Mouse (Mus musculus): ENCODE results near the gene Stat4. TPM values are rescaled to one million over a fixed set of nuclear protein-coding genes. Genes with fewer than 3 reads are reported as not detected.

The Stat4 gene
- polyA plus RNA-seq, 1 experiment: not detected

DNA sequence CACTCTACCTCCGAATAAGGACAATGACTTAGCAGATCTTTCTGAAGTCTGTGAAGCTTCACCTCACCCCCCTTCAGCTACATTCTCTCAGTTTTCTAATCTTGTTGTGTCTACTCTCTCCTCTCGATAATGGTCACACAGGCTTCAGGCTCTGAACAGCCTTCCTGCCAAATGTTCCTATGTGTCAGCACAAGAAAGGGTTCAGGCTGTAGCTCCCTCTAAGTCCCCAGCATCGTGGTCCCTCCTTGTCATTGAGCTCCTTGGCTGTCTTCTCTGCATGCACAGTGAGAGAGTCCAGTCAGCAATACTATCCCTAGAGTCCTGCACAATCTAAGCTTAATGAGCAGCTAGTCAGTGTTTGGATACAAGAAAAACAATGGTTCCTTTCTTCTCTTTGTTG, 124.3 kb downstream of the Stat4 start:
- H3ac ChIP-seq (ENCODE audit: control insufficient read depth, insufficient read length): no peak overlapping the region
- H3K27me3 ChIP-seq (ENCODE audit: control insufficient read depth, insufficient read depth, insufficient read length): no peaks in the 10 kb centered on the region
- no peak overlapping the region for H3K4me3 ChIP-seq
- TF ChIP-seq TCF3 (IDR thresholded peaks at IDR 0.05; ENCODE audit: insufficient read length, low read depth): no peak
- H3K4me2 ChIP-seq (ENCODE audit: low read depth): no peak overlapping the region
- no peaks in the 10 kb centered on the region for H3K79me2 ChIP-seq (ENCODE audit: control insufficient read depth, insufficient read depth)
- no peaks in the 10 kb centered on the region for H3K36me3 ChIP-seq (ENCODE audit: control insufficient read depth, insufficient read depth)

DNA sequence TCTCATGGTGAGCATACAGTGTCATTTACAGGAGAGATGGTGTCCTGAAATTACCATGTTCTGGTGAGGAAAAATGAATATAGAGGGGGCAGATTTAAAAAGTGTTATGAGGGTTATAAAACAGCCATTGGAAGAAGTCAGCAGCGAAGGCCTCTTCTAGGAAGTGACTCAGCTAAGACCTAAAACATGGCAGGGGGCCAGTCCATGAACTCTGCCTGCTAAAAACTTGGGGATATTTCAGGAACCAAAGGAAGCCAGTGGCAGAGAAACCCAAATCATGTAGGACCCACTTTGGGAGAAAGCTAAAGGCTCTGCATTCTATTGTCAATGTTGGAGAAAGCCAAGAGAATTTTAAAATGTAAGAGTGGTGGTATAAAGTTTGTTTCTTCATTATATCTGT, 125.4 kb downstream of the Stat4 start:
- Histone ChIP-seq H3ac (ENCODE audit: control insufficient read depth, insufficient read length) (no peak overlapping the region), H3K27me3 (ENCODE audit: control insufficient read depth, insufficient read depth, insufficient read length) (no peaks in the 10 kb centered on the region), H3K4me3 (no peak overlapping the region), H3K36me3 (ENCODE audit: control insufficient read depth, insufficient read depth) (no peaks in the 10 kb centered on the region), H3K4me2 (ENCODE audit: low read depth) (no peak overlapping the region), H3K79me2 (ENCODE audit: control insufficient read depth, insufficient read depth) (no peaks in the 10 kb centered on the region)
- no peak for TF ChIP-seq MAX (IDR thresholded peaks at IDR 0.05; ENCODE audit: low read depth)
- TF ChIP-seq E2F4 (IDR thresholded peaks at IDR 0.05; ENCODE audit: insufficient read depth): no peak
- TF ChIP-seq SRF (IDR thresholded peaks at IDR 0.05; ENCODE audit: control insufficient read depth, insufficient read length, low read depth): no peak
- no peak for TF ChIP-seq TCF12 (IDR thresholded peaks at IDR 0.05; ENCODE audit: insufficient read depth, poor library complexity, severe bottlenecking)

DNA sequence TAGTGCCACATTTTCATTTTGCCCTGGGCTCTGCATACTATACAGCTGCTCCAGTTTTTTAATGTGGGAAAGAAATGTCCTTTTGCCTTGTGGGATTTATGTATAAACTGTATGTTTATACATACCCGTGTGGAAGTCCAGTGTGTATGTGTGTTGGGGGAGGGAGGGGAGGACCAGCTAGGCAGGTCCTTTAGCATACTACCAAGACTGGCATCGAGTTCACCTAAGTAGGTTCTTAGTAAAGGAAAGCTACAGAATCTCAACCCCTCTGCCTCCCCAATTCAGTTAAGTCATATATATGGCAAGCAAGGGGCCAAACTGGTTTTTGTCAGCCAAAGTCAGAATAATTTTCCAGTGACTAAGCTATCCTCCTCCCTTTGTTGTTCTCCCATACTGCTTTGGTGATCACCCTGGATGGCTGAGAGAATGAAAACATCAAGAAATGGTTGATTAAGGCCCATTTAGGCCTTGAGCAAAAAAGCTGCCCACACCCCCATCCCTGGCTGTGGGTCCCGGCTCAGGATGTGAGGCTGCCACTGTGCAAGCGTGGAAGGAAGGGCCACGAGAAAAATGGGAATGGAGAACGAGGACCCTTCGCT, 126.2 kb downstream of the Stat4 start:
- no peaks in the 10 kb centered on the region for H3K27me3 ChIP-seq (ENCODE audit: control insufficient read depth, insufficient read depth, insufficient read length)
- no peak overlapping the region for H3ac ChIP-seq (ENCODE audit: control insufficient read depth, insufficient read length)
- peak overlapping the region; percentile 94 for H3K4me2 ChIP-seq (ENCODE audit: low read depth)
- peak overlapping the region; percentile 24 for H3K4me3 ChIP-seq
- H3K36me3 ChIP-seq (ENCODE audit: control insufficient read depth, insufficient read depth): no peaks in the 10 kb centered on the region
- H3K79me2 ChIP-seq (ENCODE audit: control insufficient read depth, insufficient read depth): no peaks in the 10 kb centered on the region
- TF ChIP-seq CEBPB (IDR thresholded peaks at IDR 0.05; ENCODE audit: insufficient read depth, poor library complexity, severe bottlenecking) (no peak), E2F4 (IDR thresholded peaks at IDR 0.05; ENCODE audit: insufficient read depth) (no peak), MYOG (IDR thresholded peaks at IDR 0.05; ENCODE audit: control insufficient read depth in 1 of 3, insufficient read depth in 1 of 3, insufficient read length in 2 of 3, low read depth in 2 of 3) (no peak), TCF3 (IDR thresholded peaks at IDR 0.05; ENCODE audit: insufficient read length, low read depth) (no peak)

DNA sequence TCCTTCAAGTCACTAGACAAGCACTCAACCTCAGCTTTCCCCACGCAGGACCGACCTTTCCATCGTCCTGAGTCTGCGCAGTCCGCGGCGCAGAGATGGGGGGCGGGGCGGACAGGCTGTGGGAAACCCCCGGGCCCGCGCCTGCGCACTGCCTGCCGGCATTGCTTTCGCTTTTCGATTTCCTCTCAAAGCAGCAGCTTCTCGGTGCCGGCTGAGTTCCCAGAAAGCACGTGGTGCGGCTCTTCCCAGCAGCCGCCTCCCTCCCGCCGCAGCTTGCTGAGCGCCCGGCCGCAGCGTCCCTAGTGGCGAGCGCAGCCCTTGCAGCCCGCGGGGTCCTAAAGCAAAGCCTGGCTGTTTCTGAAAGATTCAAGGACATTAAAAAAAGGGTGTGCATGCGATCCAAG, 126.7 kb downstream of the Stat4 start:
- Histone ChIP-seq H3K27me3 (ENCODE audit: control insufficient read depth, insufficient read depth, insufficient read length) (no peaks in the 10 kb centered on the region), H3K36me3 (ENCODE audit: control insufficient read depth, insufficient read depth) (no peaks in the 10 kb centered on the region), H3ac (ENCODE audit: control insufficient read depth, insufficient read length) (no peak overlapping the region), H3K79me2 (ENCODE audit: control insufficient read depth, insufficient read depth) (no peaks in the 10 kb centered on the region), H3K4me3 (peak overlapping the region; percentile 24), H3K4me2 (ENCODE audit: low read depth) (peak overlapping the region; percentile 94)
- TF ChIP-seq TCF3 (IDR thresholded peaks at IDR 0.05; ENCODE audit: insufficient read length, low read depth) (no peak), MYOG (IDR thresholded peaks at IDR 0.05; ENCODE audit: control insufficient read depth in 1 of 3, insufficient read depth in 1 of 3, insufficient read length in 2 of 3, low read depth in 2 of 3) (peak in 2 of 3 experiments; percentile 52 to 72), MAX (IDR thresholded peaks at IDR 0.05; ENCODE audit: low read depth) (peak; percentile 84), POLR2A (IDR thresholded peaks at IDR 0.05; ENCODE audit: insufficient read length, low read depth) (peak; percentile 88), MYOD1 (IDR thresholded peaks at IDR 0.05; ENCODE audit: control insufficient read depth in 1 of 3, insufficient read length in 2 of 3, low read depth in 2 of 3) (peak in 2 of 3 experiments; percentile 32 to 62), POLR2AphosphoS2 (IDR thresholded peaks at IDR 0.05; ENCODE audit: insufficient read length, low read depth) (peak; percentile 86), CEBPB (IDR thresholded peaks at IDR 0.05; ENCODE audit: insufficient read depth, poor library complexity, severe bottlenecking) (no peak), SRF (IDR thresholded peaks at IDR 0.05; ENCODE audit: control insufficient read depth, insufficient read length, low read depth) (peak; percentile 35), USF1 (IDR thresholded peaks at IDR 0.05; ENCODE audit: low read depth) (peak; percentile 90)

DNA sequence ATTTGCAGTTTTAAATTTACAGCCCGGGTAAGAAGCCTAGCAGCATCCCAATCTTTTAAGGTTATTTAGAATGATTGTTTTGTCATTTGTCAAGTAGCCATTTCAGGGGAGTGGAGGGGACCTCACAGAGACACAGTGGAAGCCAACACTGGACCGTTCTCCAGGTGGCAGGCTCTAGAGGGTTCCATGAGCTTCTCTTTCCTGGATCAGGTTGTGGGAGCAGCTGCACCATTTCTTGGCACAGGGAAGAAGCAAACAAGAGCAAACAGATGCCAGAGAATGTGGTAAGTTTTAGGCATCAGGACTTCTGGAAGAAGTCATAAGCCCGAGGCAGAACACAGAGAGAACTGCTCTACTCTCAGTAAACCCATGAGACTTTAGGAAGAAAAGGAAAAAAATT, 129.5 kb downstream of the Stat4 start:
- no peak overlapping the region for H3ac ChIP-seq (ENCODE audit: control insufficient read depth, insufficient read length)
- no peaks in the 10 kb centered on the region for H3K79me2 ChIP-seq (ENCODE audit: control insufficient read depth, insufficient read depth)
- H3K4me3 ChIP-seq: no peak overlapping the region
- TF ChIP-seq TCF12 (IDR thresholded peaks at IDR 0.05; ENCODE audit: insufficient read depth, poor library complexity, severe bottlenecking) (no peak), SRF (IDR thresholded peaks at IDR 0.05; ENCODE audit: control insufficient read depth, insufficient read length, low read depth) (no peak), MYOG (IDR thresholded peaks at IDR 0.05; ENCODE audit: control insufficient read depth in 1 of 3, insufficient read depth in 1 of 3, insufficient read length in 2 of 3, low read depth in 2 of 3) (no peak), POLR2A (IDR thresholded peaks at IDR 0.05; ENCODE audit: insufficient read length, low read depth) (no peak), MYOD1 (IDR thresholded peaks at IDR 0.05; ENCODE audit: control insufficient read depth in 1 of 3, insufficient read length in 2 of 3, low read depth in 2 of 3) (no peak), MAX (IDR thresholded peaks at IDR 0.05; ENCODE audit: low read depth) (no peak), USF1 (IDR thresholded peaks at IDR 0.05; ENCODE audit: low read depth) (no peak), POLR2AphosphoS2 (IDR thresholded peaks at IDR 0.05; ENCODE audit: insufficient read length, low read depth) (no peak), CEBPB (IDR thresholded peaks at IDR 0.05; ENCODE audit: insufficient read depth, poor library complexity, severe bottlenecking) (no peak)
- H3K36me3 ChIP-seq (ENCODE audit: control insufficient read depth, insufficient read depth): no peaks in the 10 kb centered on the region
- peak overlapping the region; percentile 15 for H3K4me2 ChIP-seq (ENCODE audit: low read depth)
- no peaks in the 10 kb centered on the region for H3K27me3 ChIP-seq (ENCODE audit: control insufficient read depth, insufficient read depth, insufficient read length)

DNA sequence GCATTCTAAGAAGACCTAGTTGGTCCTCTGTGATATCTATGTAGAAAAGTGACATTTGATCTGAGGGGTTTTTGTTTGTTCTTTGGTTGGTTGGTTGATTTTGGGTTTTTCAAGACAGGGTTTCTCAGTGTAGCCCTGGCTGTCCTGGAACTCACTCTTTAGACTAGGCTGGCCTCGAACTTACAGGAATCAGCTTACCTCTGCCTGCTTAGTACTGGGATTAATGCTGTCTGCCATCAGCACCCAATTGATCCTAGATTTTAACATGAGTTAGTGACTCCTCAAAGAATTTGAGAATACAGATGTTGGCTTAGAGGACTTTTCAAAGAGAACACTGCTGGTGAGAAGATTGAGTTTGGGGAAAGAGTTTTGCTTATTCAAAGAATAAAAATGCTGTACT, 130.8 kb downstream of the Stat4 start:
- H3ac ChIP-seq (ENCODE audit: control insufficient read depth, insufficient read length): no peak overlapping the region
- TF ChIP-seq MAX (IDR thresholded peaks at IDR 0.05; ENCODE audit: low read depth) (no peak), USF1 (IDR thresholded peaks at IDR 0.05; ENCODE audit: low read depth) (no peak), CEBPB (IDR thresholded peaks at IDR 0.05; ENCODE audit: insufficient read depth, poor library complexity, severe bottlenecking) (no peak), TCF3 (IDR thresholded peaks at IDR 0.05; ENCODE audit: insufficient read length, low read depth) (no peak)
- no peak overlapping the region for H3K4me2 ChIP-seq (ENCODE audit: low read depth)
- H3K36me3 ChIP-seq (ENCODE audit: control insufficient read depth, insufficient read depth): no peaks in the 10 kb centered on the region
- H3K27me3 ChIP-seq (ENCODE audit: control insufficient read depth, insufficient read depth, insufficient read length): no peaks in the 10 kb centered on the region
- no peaks in the 10 kb centered on the region for H3K79me2 ChIP-seq (ENCODE audit: control insufficient read depth, insufficient read depth)
- H3K4me3 ChIP-seq: no peak overlapping the region

All from myocyte (in vitro differentiated cells).